7 mouse cellular contexts compared by ENCODE assay signal in the genomic region with DNA sequence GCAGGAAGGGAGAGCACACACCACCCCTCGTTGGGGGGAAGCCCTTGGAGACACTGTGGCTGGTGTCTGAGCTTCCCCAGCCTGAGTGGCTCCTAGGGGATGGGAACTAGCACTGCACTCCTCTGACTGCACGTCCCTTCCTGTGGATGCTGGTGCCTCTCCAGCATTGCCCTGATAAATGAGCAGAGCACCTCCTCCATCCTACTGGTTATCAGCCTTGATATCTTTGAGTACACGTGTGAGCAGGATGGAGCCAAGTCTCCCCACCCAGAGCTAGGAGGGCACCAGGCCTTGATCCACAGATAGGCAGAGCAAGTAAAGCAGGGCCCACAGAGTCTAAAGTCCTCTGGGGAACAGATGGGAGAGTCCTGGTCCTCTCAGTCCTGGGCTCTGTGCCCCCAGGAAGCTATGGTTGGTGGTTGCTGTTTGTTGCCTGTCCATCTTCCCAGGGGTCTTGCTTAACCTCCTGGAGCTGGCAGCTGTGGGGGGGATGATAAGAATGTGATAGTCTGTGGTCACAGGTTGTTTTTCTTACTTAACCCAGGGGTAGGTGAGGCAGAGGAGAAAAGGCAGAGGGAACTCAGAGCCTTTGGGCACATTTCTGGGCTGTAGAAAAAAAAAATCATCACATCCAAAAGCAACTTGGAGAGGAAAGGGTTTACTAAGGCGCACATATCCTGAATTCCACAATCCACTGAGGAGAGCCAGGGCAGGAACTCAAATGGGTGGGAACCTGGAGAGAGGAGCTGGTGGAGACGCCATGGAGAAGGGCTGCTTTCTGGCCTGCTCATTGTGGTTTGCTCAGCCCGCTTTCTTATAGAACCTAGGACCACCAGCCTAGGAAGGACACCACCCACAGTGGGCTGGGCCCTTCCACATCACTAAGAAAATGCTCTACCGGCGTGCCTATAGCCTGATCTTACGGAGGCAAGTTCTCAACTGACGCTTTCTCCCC. TPM values are rescaled to one million over a fixed set of nuclear protein-coding genes. Genes with fewer than 3 reads are reported as not detected.
DNase-seq lines count a peak whose midpoint lies in the region; ATAC-seq and TF ChIP-seq lines count a peak whose summit lies in the region.

No protein-coding gene starts in this region.

- no peak overlapping the region for H3K4me3 ChIP-seq in lung, embryonic 16.5 days (ENCODE audit: low read length)
- no peak overlapping the region for H3K4me3 ChIP-seq in midbrain, postnatal 0 days (ENCODE audit: low read depth, low read length)

- H3K27me3 ChIP-seq in lung, embryonic 16.5 days (ENCODE audit: control insufficient read depth, insufficient read depth, low read depth, low read length), result no peaks in the 10 kb centered on the region
- H3K27me3 ChIP-seq in midbrain, postnatal 0 days (ENCODE audit: insufficient read depth, low read length), result no peaks in the 10 kb centered on the region

- peaks cover 32% of the 10 kb centered on the region for H3K4me1 ChIP-seq in lung, embryonic 16.5 days (replicated peaks; ENCODE audit: control insufficient read depth, insufficient read depth, low read length)
- H3K4me1 ChIP-seq in midbrain, postnatal 0 days (ENCODE audit: insufficient read depth, low read length), result peaks cover 4% of the 10 kb centered on the region; the same call in 1 of the 2 replicates

- no peaks in the 10 kb centered on the region for H3K36me3 ChIP-seq in lung, embryonic 16.5 days (ENCODE audit: control insufficient read depth, insufficient read depth, low read length)
- no peaks in the 10 kb centered on the region for H3K36me3 ChIP-seq in midbrain, postnatal 0 days (ENCODE audit: insufficient read depth, low read length)

- peak overlapping the region; percentile 28; the same call in 1 of the 2 replicates for H3K27ac ChIP-seq in lung, embryonic 16.5 days (ENCODE audit: low read length)
- no peak overlapping the region for H3K27ac ChIP-seq in midbrain, postnatal 0 days (ENCODE audit: low read depth, low read length)

- DNase-seq in MEL-GATA-1-ER (ENCODE audit: extremely low read depth, low read depth), result peak; percentile 29
- peak; percentile 68 for DNase-seq in c-Kit-negative CD71-positive TER-119-positive erythroid progenitor cells, embryonic 14.5 days (ENCODE audit: low read depth, low spot score)
- DNase-seq in heart, postnatal 4 days, result peak; percentile 47
- DNase-seq in midbrain, postnatal 0 days (ENCODE audit: low spot score), result no peak

- no peaks in the 10 kb centered on the region for H3K9me3 ChIP-seq in lung, embryonic 16.5 days (ENCODE audit: control insufficient read depth, low read length)
- no peaks in the 10 kb centered on the region for H3K9me3 ChIP-seq in midbrain, postnatal 0 days (ENCODE audit: low read length)

- H3K4me2 ChIP-seq in lung, embryonic 16.5 days (ENCODE audit: low read depth, low read length), result no peak overlapping the region
- H3K4me2 ChIP-seq in midbrain, postnatal 0 days (ENCODE audit: low read depth, low read length, poor library complexity, severe bottlenecking), result no peak overlapping the region

- no peak overlapping the region for H3K9ac ChIP-seq in lung, embryonic 16.5 days (ENCODE audit: low read length)
- no peak overlapping the region for H3K9ac ChIP-seq in midbrain, postnatal 0 days (replicated peaks; ENCODE audit: low read length, poor library complexity, severe bottlenecking)

- no peak for TF ChIP-seq CTCF in midbrain, postnatal 0 days (IDR thresholded peaks at IDR 0.05)

- peak; percentile 44 for ATAC-seq in lung, embryonic 16.5 days (ENCODE audit: low read depth)
- no peak for ATAC-seq in frontal cortex, adult (ENCODE audit: low TSS enrichment)
- no peak for ATAC-seq in granulocyte monocyte progenitor cell, adult 5-6 weeks (replicated peaks; ENCODE audit: poor library complexity, severe bottlenecking)
- ATAC-seq in midbrain, postnatal 0 days (ENCODE audit: low FRiP score), result no peak

- 57% methylated on average over 10 of the region's 10 CpGs for WGBS in lung, embryonic 16.5 days
- WGBS in midbrain, postnatal 0 days, result 81% methylated on average over 10 of the region's 10 CpGs

RNA-seq across cellular contexts. Expression of a gene that starts 34.6 kb away (rescaled TPM):
- total RNA-seq in heart, postnatal 4 days (2021), result 100 to 1,000 TPM; 132 to 138 TPM
- 73.2 and 79.8 TPM in 2 replicates for polyA plus RNA-seq in lung, embryonic 16.5 days (2015; fragmentation: Nextera tagmentation; extraction: Ambion mirVana)
- 0.99 TPM in 1 of 2 replicates, not detected in the other for total RNA-seq in granulocyte monocyte progenitor cell, adult 5-6 weeks (2014; fragmentation: Nextera tagmentation)
- total RNA-seq in granulocyte monocyte progenitor cell, adult 5-6 weeks (2017), result 0.26 and 2.0 TPM in 2 replicates
- total RNA-seq in midbrain, postnatal 0 days (2014; rRNA removed), result 48.7 and 50.6 TPM in 2 replicates
- 62.3 and 75.3 TPM in 2 replicates for polyA plus RNA-seq in midbrain, postnatal 0 days (2015; fragmentation: Nextera tagmentation; extraction: Ambion mirVana)

Comparison
In these comparisons a context has a peak if more than half of its experiments do, and no peak if none do; other contexts are left out.
1. RNA of a gene that starts 34.6 kb away (total RNA-seq): 132 to 138 TPM in heart, postnatal 4 days and 48.7 to 50.6 TPM in midbrain, postnatal 0 days; 0.26 to 2.0 TPM in granulocyte monocyte progenitor cell, adult 5-6 weeks; every median in the first group is over 10 times any median in the second.